Mouse (Mus musculus) midbrain, embryonic 16.5 days (tissue): ENCODE data around the gene D630045J12Rik. TPM values are rescaled to one million over a fixed set of nuclear protein-coding genes. Genes with fewer than 3 reads are reported as not detected.

Experiments used
- ATAC-seq: fragments of 200-750 bp; cut with Nextera tagmentation; 2 replicates; pipeline ENCODE4 v1.8.0; 2017; ENCODE audit warnings: moderate TSS enrichment
- H3K27ac ChIP-seq: fragments of 300-500 bp; sonication (generic); 2 replicates; pipeline ENCODE4 v1.5.1; 2014; ENCODE audit warnings: mild to moderate bottlenecking, low read length, mixed read lengths
- H3K27me3 ChIP-seq: fragments of 300-500 bp; sonication (generic); 2 replicates; pipeline ENCODE4 v1.6.1; 2014; ENCODE audit warnings: low read depth, low read length, mixed read lengths; ENCODE audit not compliant: control insufficient read depth, insufficient read depth
- H3K36me3 ChIP-seq: fragments of 300-500 bp; sonication (generic); 2 replicates; pipeline ENCODE4 v1.6.1; 2014; ENCODE audit warnings: mild to moderate bottlenecking, low read length, moderate library complexity, mixed read lengths; ENCODE audit not compliant: control insufficient read depth, insufficient read depth
- H3K4me1 ChIP-seq: fragments of 300-500 bp; sonication (generic); 2 replicates; pipeline ENCODE4 v1.6.1; 2014; ENCODE audit warnings: mild to moderate bottlenecking, low read length, mixed read lengths; ENCODE audit not compliant: control insufficient read depth, insufficient read depth
- H3K4me2 ChIP-seq: fragments of 300-500 bp; sonication (generic); 2 replicates; pipeline ENCODE4 v1.6.1; 2014; ENCODE audit warnings: mild to moderate bottlenecking, low read length, mixed read lengths
- H3K4me3 ChIP-seq: fragments of 300-500 bp; sonication (generic); 2 replicates; pipeline ENCODE4 v1.5.1; 2014; ENCODE audit warnings: low read depth, mild to moderate bottlenecking, low read length, moderate library complexity, mixed read lengths
- H3K9ac ChIP-seq: fragments of 300-500 bp; sonication (generic); 2 replicates; pipeline ENCODE4 v1.6.1; 2014; ENCODE audit warnings: low read depth, low read length, mixed read lengths
- H3K9me3 ChIP-seq: fragments of 300-500 bp; sonication (generic); replicated peaks from 2 replicates; pipeline ENCODE4 v1.6.1; 2014; ENCODE audit warnings: mild to moderate bottlenecking, low read length, mixed read lengths; ENCODE audit not compliant: control insufficient read depth, poor library complexity, severe bottlenecking
- WGBS: fragments of 180-500 bp; shearing (Covaris S2); extraction: QIAGEN DNeasy Blood & Tissue Kit; methylation state at CpG from one replicate; pipeline ENCODE4 v1.1.7; 2014; 5-methylcytosine and 5-hydroxymethylcytosine counted together
- polyA plus RNA-seq: library from polyadenylated mRNA; unstranded; fragments of >200 nt; fragmentation: Nextera tagmentation; extraction: Ambion mirVana; gene quantifications from 2 replicates; pipeline ENCODE4 v1.2.1, GENCODE M21; 2015

The D630045J12Rik gene
- polyA plus RNA-seq, 1 experiment from 2014 or later, result 15.8 TPM

- 84% methylated on average over 12 of the region's 12 CpGs for WGBS
- Histone ChIP-seq H3K4me3 (no peak overlapping the region), H3K9me3 (no peaks in the 10 kb centered on the region)
Observed at GRCm38 (mm10) chr6:38202816-38203215, 51.0 kb downstream of the D630045J12Rik start.

GRCm38 (mm10) chr6:38201495-38201894, 52.3 kb downstream of the D630045J12Rik start:
- H3K27ac ChIP-seq, result no peak overlapping the region
- WGBS, result 72% methylated on average over 5 of the region's 5 CpGs
- H3K27me3 ChIP-seq, result no peaks in the 10 kb centered on the region
- no peak overlapping the region for H3K9ac ChIP-seq
- ATAC-seq, result no peak
- H3K4me2 ChIP-seq, result no peak overlapping the region
- no peak overlapping the region for H3K4me3 ChIP-seq
- H3K4me1 ChIP-seq, result peaks cover 2% of the 10 kb centered on the region
- no peaks in the 10 kb centered on the region for H3K36me3 ChIP-seq
- no peaks in the 10 kb centered on the region for H3K9me3 ChIP-seq

More at GRCm38 (mm10) chr6:38202816-38203215, 51.0 kb downstream of the D630045J12Rik start:
- Histone ChIP-seq H3K36me3 (no peaks in the 10 kb centered on the region), H3K4me1 (peaks cover 14% of the 10 kb centered on the region), H3K27ac (no peak overlapping the region), H3K27me3 (no peaks in the 10 kb centered on the region), H3K4me2 (no peak overlapping the region), H3K9ac (no peak overlapping the region)
- ATAC-seq, result no peak

GRCm38 (mm10) chr6:38199599-38199998, 54.2 kb downstream of the D630045J12Rik start:
- Histone ChIP-seq H3K36me3 (peaks cover 8% of the 10 kb centered on the region), H3K9me3 (no peaks in the 10 kb centered on the region), H3K9ac (no peak overlapping the region), H3K4me3 (no peak overlapping the region), H3K4me1 (no peaks in the 10 kb centered on the region), H3K4me2 (no peak overlapping the region), H3K27ac (no peak overlapping the region), H3K27me3 (no peaks in the 10 kb centered on the region)
- WGBS, result 87% methylated on average over 6 of the region's 6 CpGs
- ATAC-seq, result no peak

GRCm38 (mm10) chr6:38198727-38199126, 55.1 kb downstream of the D630045J12Rik start:
- Histone ChIP-seq H3K4me1 (no peaks in the 10 kb centered on the region), H3K9ac (no peak overlapping the region), H3K27me3 (no peaks in the 10 kb centered on the region), H3K27ac (no peak overlapping the region), H3K4me2 (no peak overlapping the region), H3K4me3 (no peak overlapping the region), H3K9me3 (no peaks in the 10 kb centered on the region), H3K36me3 (peaks cover 12% of the 10 kb centered on the region)
- 79% methylated on average over 1 of the region's 1 CpGs for WGBS
- ATAC-seq, result no peak

- Histone ChIP-seq H3K9me3 (no peaks in the 10 kb centered on the region), H3K4me2 (no peak overlapping the region), H3K27me3 (no peaks in the 10 kb centered on the region), H3K27ac (no peak overlapping the region), H3K9ac (no peak overlapping the region), H3K36me3 (peaks cover 19% of the 10 kb centered on the region), H3K4me1 (no peaks in the 10 kb centered on the region), H3K4me3 (no peak overlapping the region)
- WGBS, result 93% methylated on average over 24 of the region's 24 CpGs
- no peak for ATAC-seq
Observed at GRCm38 (mm10) chr6:38196266-38197189, 57.3 kb downstream of the D630045J12Rik start.

GRCm38 (mm10) chr6:38195306-38195705, 58.5 kb downstream of the D630045J12Rik start:
- Histone ChIP-seq H3K4me3 (no peak overlapping the region), H3K4me2 (no peak overlapping the region), H3K9ac (no peak overlapping the region), H3K27ac (no peak overlapping the region), H3K27me3 (no peaks in the 10 kb centered on the region), H3K36me3 (peaks cover 19% of the 10 kb centered on the region), H3K9me3 (no peaks in the 10 kb centered on the region), H3K4me1 (no peaks in the 10 kb centered on the region)
- WGBS, result 85% methylated on average over 10 of the region's 10 CpGs
- no peak for ATAC-seq

GRCm38 (mm10) chr6:38194046-38194445, 59.8 kb downstream of the D630045J12Rik start:
- Histone ChIP-seq H3K4me1 (no peaks in the 10 kb centered on the region), H3K4me2 (no peak overlapping the region), H3K4me3 (no peak overlapping the region), H3K9ac (no peak overlapping the region), H3K27ac (no peak overlapping the region), H3K36me3 (peaks cover 19% of the 10 kb centered on the region), H3K9me3 (no peaks in the 10 kb centered on the region), H3K27me3 (no peaks in the 10 kb centered on the region)
- 82% methylated on average over 7 of the region's 7 CpGs for WGBS
- ATAC-seq, result no peak

GRCm38 (mm10) chr6:38192952-38193351, 60.9 kb downstream of the D630045J12Rik start:
- no peaks in the 10 kb centered on the region for H3K27me3 ChIP-seq
- H3K4me3 ChIP-seq, result no peak overlapping the region
- no peaks in the 10 kb centered on the region for H3K4me1 ChIP-seq
- WGBS, result 97% methylated on average over 7 of the region's 7 CpGs
- peaks cover 22% of the 10 kb centered on the region for H3K36me3 ChIP-seq
- no peak overlapping the region for H3K27ac ChIP-seq
- H3K9ac ChIP-seq, result no peak overlapping the region
- ATAC-seq, result no peak
- H3K4me2 ChIP-seq, result no peak overlapping the region
- H3K9me3 ChIP-seq, result no peaks in the 10 kb centered on the region

GRCm38 (mm10) chr6:38186312-38186950, 67.4 kb downstream of the D630045J12Rik start:
- 0 out of 2 replicates have a peak, but pooled peaks cover 3% of the 10 kb centered on the region for H3K4me1 ChIP-seq
- 87% methylated on average over 8 of the region's 8 CpGs for WGBS
- peaks cover 19% of the 10 kb centered on the region for H3K36me3 ChIP-seq
- no peaks in the 10 kb centered on the region for H3K9me3 ChIP-seq
- H3K9ac ChIP-seq, result no peak overlapping the region
- H3K27ac ChIP-seq, result no peak overlapping the region
- H3K4me3 ChIP-seq, result no peak overlapping the region
- H3K27me3 ChIP-seq, result no peaks in the 10 kb centered on the region
- no peak for ATAC-seq
- H3K4me2 ChIP-seq, result no peak overlapping the region
